Mouse (Mus musculus): ENCODE data around the gene Borcs7. TPM values are rescaled to one million over a fixed set of nuclear protein-coding genes. Genes with fewer than 3 reads are reported as not detected.

The Borcs7 gene
- total RNA-seq, 1 experiment from 2014 or later: 12.4 TPM

- ATAC-seq (replicated peaks; ENCODE audit: insufficient number of reproducible peaks, low FRiP score, low TSS enrichment, poor library complexity, severe bottlenecking): no peak
Measured at GRCm38 (mm10) chr19:46741574-46741973, 51.9 kb downstream of the Borcs7 start.

- no peak for ATAC-seq (replicated peaks; ENCODE audit: insufficient number of reproducible peaks, low FRiP score, low TSS enrichment, poor library complexity, severe bottlenecking)
Measured at GRCm38 (mm10) chr19:46744681-46745080, 55.0 kb downstream of the Borcs7 start.

GRCm38 (mm10) chr19:46747799-46748198 is 58.1 kb downstream of the Borcs7 start:
- no peak for ATAC-seq (replicated peaks; ENCODE audit: insufficient number of reproducible peaks, low FRiP score, low TSS enrichment, poor library complexity, severe bottlenecking)

GRCm38 (mm10) chr19:46752235-46752634 is 62.5 kb downstream of the Borcs7 start:
- ATAC-seq (replicated peaks; ENCODE audit: insufficient number of reproducible peaks, low FRiP score, low TSS enrichment, poor library complexity, severe bottlenecking): no peak

Other genes starting within 250 kb of the Borcs7 start
- gene Trim8, start 188.2 kb upstream of the Borcs7 start, total RNA-seq (2017): 35.4 to 50.0 TPM (median 39.9 TPM) in 3 replicates
- 7.1 to 26.2 TPM (median 18.2 TPM) in 3 replicates for gene Arl3, start 116.7 kb upstream of the Borcs7 start, total RNA-seq (2017)
- 8.9 to 11.1 TPM (median 10.2 TPM) in 3 replicates for gene Sfxn2, start 116.5 kb upstream of the Borcs7 start, total RNA-seq (2017)
- 45.5 to 72.9 TPM (median 56.5 TPM) in 3 replicates for gene Wbp1l, start 90.8 kb upstream of the Borcs7 start, total RNA-seq (2017)
- gene Cyp17a1, start 16.7 kb upstream of the Borcs7 start, total RNA-seq (2017): 1.6 to 6.0 TPM (median 3.4 TPM) in 3 replicates
- gene As3mt, start 17.6 kb downstream of the Borcs7 start, total RNA-seq (2017): 43.3 to 130 TPM (median 45.7 TPM) in 3 replicates
- gene Cnnm2, start 71.7 kb downstream of the Borcs7 start, total RNA-seq (2017): 2.6 to 10.0 TPM (median 5.9 TPM) in 3 replicates

Data from monocyte, adult 5-6 weeks (primary cell).